Mouse (Mus musculus) midbrain, embryonic 15.5 days (tissue): ENCODE measurements around the gene Pacsin1. TPM values are rescaled to one million over a fixed set of nuclear protein-coding genes. Genes with fewer than 3 reads are reported as not detected.
A peak's percentile ranks its signal among the peaks of the same experiment; 100 is the strongest.
"Not testable (repeated sequence)": the region's sequence is repeated elsewhere in the genome, so short reads cannot be mapped to it uniquely, and the experiment has no call there.

Experiments
- ATAC-seq: fragments of 200-750 bp; cut with Nextera tagmentation; replicated peaks from 2 replicates; pipeline ENCODE4 v1.8.0; 2017; ENCODE audit warnings: moderate TSS enrichment
- H3K27ac ChIP-seq: fragments of 300-500 bp; sonication (generic); 2 replicates; pipeline ENCODE4 v1.5.1; 2015; ENCODE audit warnings: mild to moderate bottlenecking, inconsistent platforms
- H3K27me3 ChIP-seq: fragments of 300-500 bp; sonication (generic); replicated peaks from 2 replicates; pipeline ENCODE4 v1.6.1; 2015; ENCODE audit warnings: inconsistent platforms
- H3K36me3 ChIP-seq: fragments of 300-500 bp; sonication (generic); replicated peaks from 2 replicates; pipeline ENCODE4 v1.6.1; 2015; ENCODE audit warnings: inconsistent platforms
- H3K4me1 ChIP-seq: fragments of 300-500 bp; sonication (generic); 2 replicates; pipeline ENCODE4 v1.6.1; 2015; ENCODE audit warnings: inconsistent platforms
- H3K4me2 ChIP-seq: fragments of 300-500 bp; sonication (generic); 2 replicates; pipeline ENCODE4 v1.6.1; 2015; ENCODE audit warnings: inconsistent platforms, mild to moderate bottlenecking, moderate library complexity
- H3K4me3 ChIP-seq: fragments of 300-500 bp; sonication (generic); 2 replicates; pipeline ENCODE4 v1.5.1; 2015; ENCODE audit warnings: mild to moderate bottlenecking, inconsistent platforms
- H3K9ac ChIP-seq: fragments of 300-500 bp; sonication (generic); 2 replicates; pipeline ENCODE4 v1.6.1; 2015; ENCODE audit warnings: mild to moderate bottlenecking, inconsistent platforms
- H3K9me3 ChIP-seq: fragments of 300-500 bp; sonication (generic); 2 replicates; pipeline ENCODE4 v1.6.1; 2016; ENCODE audit warnings: inconsistent platforms
- WGBS: fragments of 180-500 bp; shearing (Covaris S2); methylation state at CpG from one replicate; pipeline ENCODE4 v1.1.7; 2015; ENCODE audit warnings: mixed read lengths; 5-methylcytosine and 5-hydroxymethylcytosine counted together
- polyA plus RNA-seq: library from polyadenylated mRNA; unstranded; fragments of >200 nt; fragmentation: Nextera tagmentation; extraction: Ambion mirVana; gene quantifications from 2 replicates; pipeline ENCODE4 v1.2.1, GENCODE M21; 2015

Gene Pacsin1
- polyA plus RNA-seq, 1 experiment from 2014 or later, result 55.5 TPM

GRCm38 (mm10) chr17:27623360-27624326, 31.7 kb upstream of the Pacsin1 start, which contains the start of gene Nudt3:
Gene Nudt3, minus strand, starts transcription at chr17:27623495.
- peak; percentile 91 for ATAC-seq
- Histone ChIP-seq H3K4me2 (peak within 1 kb of the TSS; percentile 80), H3K27me3 (no peaks in the 10 kb centered on the region), H3K4me1 (peaks cover 35% of the 10 kb centered on the region), H3K9ac (peak within 1 kb of the TSS; percentile 99), H3K4me3 (peak within 1 kb of the TSS; percentile 97), H3K36me3 (no peaks in the 10 kb centered on the region), H3K9me3 (no peaks in the 10 kb centered on the region), H3K27ac (peak within 1 kb of the TSS; percentile 98)
- WGBS, result 8% methylated on average over 80 of the region's 91 CpGs

GRCm38 (mm10) chr17:27625455-27626251, 29.7 kb upstream of the Pacsin1 start:
- Histone ChIP-seq H3K36me3 (peaks cover 5% of the 10 kb centered on the region), H3K4me1 (peaks cover 17% of the 10 kb centered on the region), H3K9me3 (no peaks in the 10 kb centered on the region), H3K27me3 (no peaks in the 10 kb centered on the region), H3K27ac (0 out of 2 replicates have a peak overlapping the region, but pooled peaks have one; percentile 40), H3K4me2 (no peak overlapping the region), H3K4me3 (no peak overlapping the region), H3K9ac (no peak overlapping the region)
- 36% methylated on average over 7 of the region's 7 CpGs for WGBS
- ATAC-seq, result no peak

- Histone ChIP-seq H3K36me3 (peaks cover 14% of the 10 kb centered on the region), H3K9ac (no peak overlapping the region), H3K4me3 (no peak overlapping the region), H3K4me1 (peaks cover 9% of the 10 kb centered on the region), H3K27ac (peak overlapping the region; percentile 67), H3K9me3 (no peaks in the 10 kb centered on the region), H3K27me3 (no peaks in the 10 kb centered on the region), H3K4me2 (no peak overlapping the region)
- ATAC-seq, result no peak
- WGBS, result 14% methylated on average over 5 of the region's 5 CpGs
Measured at GRCm38 (mm10) chr17:27626681-27627080, 28.6 kb upstream of the Pacsin1 start.

- Histone ChIP-seq H3K4me3 (no peak overlapping the region), H3K4me2 (no peak overlapping the region), H3K4me1 (peaks cover 9% of the 10 kb centered on the region), H3K9me3 (no peaks in the 10 kb centered on the region), H3K27me3 (no peaks in the 10 kb centered on the region), H3K36me3 (peaks cover 17% of the 10 kb centered on the region), H3K27ac (no peak overlapping the region), H3K9ac (no peak overlapping the region)
- whole genome bisulfite sequencing, result 45% methylated on average over 5 of the region's 5 CpGs
- no peak for ATAC-seq
Measured at GRCm38 (mm10) chr17:27627451-27627850, 27.9 kb upstream of the Pacsin1 start.

- Histone ChIP-seq H3K4me1 (peaks cover 13% of the 10 kb centered on the region), H3K27ac (no peak overlapping the region), H3K9me3 (no peaks in the 10 kb centered on the region), H3K27me3 (no peaks in the 10 kb centered on the region), H3K36me3 (peaks cover 17% of the 10 kb centered on the region), H3K4me2 (no peak overlapping the region), H3K4me3 (no peak overlapping the region), H3K9ac (no peak overlapping the region)
- ATAC-seq, result no peak
- WGBS, result 91% methylated on average over 8 of the region's 8 CpGs
Measured at GRCm38 (mm10) chr17:27628376-27628775, 26.9 kb upstream of the Pacsin1 start.

GRCm38 (mm10) chr17:27629249-27630020, 25.9 kb upstream of the Pacsin1 start:
- H3K9me3 ChIP-seq, result no peaks in the 10 kb centered on the region
- no peak overlapping the region for H3K4me2 ChIP-seq
- H3K27ac ChIP-seq, result 0 out of 2 replicates have a peak overlapping the region, but pooled peaks have one; percentile 9
- H3K27me3 ChIP-seq, result no peaks in the 10 kb centered on the region
- H3K4me3 ChIP-seq, result no peak overlapping the region
- H3K36me3 ChIP-seq, result peaks cover 17% of the 10 kb centered on the region
- WGBS, result 61% methylated on average over 2 of the region's 2 CpGs
- ATAC-seq, result 0 out of 2 replicates have a peak, but pooled peaks have one; percentile 18
- H3K9ac ChIP-seq, result no peak overlapping the region
- H3K4me1 ChIP-seq, result peaks cover 17% of the 10 kb centered on the region

- Histone ChIP-seq H3K9ac (peak within 1 kb of the TSS; percentile 63), H3K36me3 (peaks cover 17% of the 10 kb centered on the region), H3K27ac (peak within 1 kb of the TSS; percentile 87), H3K9me3 (no peaks in the 10 kb centered on the region), H3K27me3 (no peaks in the 10 kb centered on the region), H3K4me3 (peak within 1 kb of the TSS; percentile 59), H3K4me1 (peaks cover 28% of the 10 kb centered on the region), H3K4me2 (peak within 1 kb of the TSS; percentile 57)
- WGBS, result under 1% methylated on average over 63 of the region's 72 CpGs
- peak; percentile 98 for ATAC-seq
Measured at GRCm38 (mm10) chr17:27634871-27635574, 20.3 kb upstream of the Pacsin1 start, which contains the start of gene RPS10-NUDT3. Gene RPS10-NUDT3, minus strand, starts transcription at chr17:27635222.

GRCm38 (mm10) chr17:27635575-27635903, 19.8 kb upstream of the Pacsin1 start:
- Histone ChIP-seq H3K4me3 (peak overlapping the region; percentile 59), H3K9ac (0 out of 2 replicates have a peak overlapping the region, but pooled peaks have one; percentile 36), H3K4me2 (peak overlapping the region; percentile 57), H3K4me1 (peaks cover 28% of the 10 kb centered on the region), H3K27ac (peak overlapping the region; percentile 87), H3K36me3 (peaks cover 13% of the 10 kb centered on the region)
- not testable (repeated sequence) for H3K27me3 ChIP-seq, H3K9me3 ChIP-seq
- 47% methylated on average over 9 of the region's 9 CpGs for WGBS
- ATAC-seq, result peak; percentile 4; the same call in 1 of the 2 replicates

- ATAC-seq, result no peak
- Histone ChIP-seq H3K4me2 (peak within 1 kb of the TSS; percentile 57), H3K9ac (0 out of 2 replicates have a peak within 1 kb of the TSS, but pooled peaks have one; percentile 36), H3K36me3 (peaks cover 4% of the 10 kb centered on the region; the same call in 1 of the 2 replicates), H3K27ac (peak within 1 kb of the TSS; percentile 87), H3K4me3 (peak within 1 kb of the TSS; percentile 59), H3K4me1 (peaks cover 28% of the 10 kb centered on the region), H3K27me3 (no peaks in the 10 kb centered on the region), H3K9me3 (no peaks in the 10 kb centered on the region)
- 50% methylated on average over 18 of the region's 18 CpGs for WGBS
Measured at GRCm38 (mm10) chr17:27636132-27637020, 18.9 kb upstream of the Pacsin1 start, which contains the start of gene Rps10. Gene Rps10, minus strand, starts transcription at chr17:27636669.

GRCm38 (mm10) chr17:27637333-27637732, 18.0 kb upstream of the Pacsin1 start:
- H3K27me3 ChIP-seq, result no peaks in the 10 kb centered on the region
- no peaks in the 10 kb centered on the region; the same call in 1 of the 2 replicates for H3K36me3 ChIP-seq
- no peak overlapping the region for H3K9ac ChIP-seq
- H3K4me3 ChIP-seq, result no peak overlapping the region
- H3K4me2 ChIP-seq, result no peak overlapping the region
- WGBS, result 63% methylated on average over 9 of the region's 9 CpGs
- peaks cover 29% of the 10 kb centered on the region for H3K4me1 ChIP-seq
- no peak for ATAC-seq
- no peaks in the 10 kb centered on the region for H3K9me3 ChIP-seq
- no peak overlapping the region for H3K27ac ChIP-seq
